Mouse (Mus musculus) heart, embryonic 16.5 days (tissue): ENCODE data around the gene Gm4779. TPM values are rescaled to one million over a fixed set of nuclear protein-coding genes. Genes with fewer than 3 reads are reported as not detected.
"Not testable (repeated sequence)": the region's sequence is repeated elsewhere in the genome, so short reads cannot be mapped to it uniquely, and the experiment has no call there.

Source experiments
- ATAC-seq: fragments of 200-750 bp; cut with Nextera tagmentation; replicated peaks from 2 replicates; pipeline ENCODE4 v1.8.0; 2017; ENCODE audit warnings: moderate number of reproducible peaks; ENCODE audit not compliant: insufficient read depth, low FRiP score; ENCODE audit errors: extremely low read depth
- H3K27ac ChIP-seq: fragments of 300-500 bp; sonication (generic); 2 replicates; pipeline ENCODE4 v1.5.1; 2014; ENCODE audit warnings: mild to moderate bottlenecking, low read length, control low read depth, moderate library complexity
- H3K27me3 ChIP-seq: fragments of 300-500 bp; sonication (generic); 2 replicates; pipeline ENCODE4 v1.6.1; 2014; ENCODE audit warnings: low read length, mixed read lengths; ENCODE audit not compliant: control insufficient read depth, insufficient read depth
- H3K36me3 ChIP-seq: fragments of 300-500 bp; sonication (generic); 2 replicates; pipeline ENCODE4 v1.6.1; 2014; ENCODE audit not compliant: control insufficient read depth, insufficient read depth
- H3K4me1 ChIP-seq: fragments of 300-500 bp; sonication (generic); 2 replicates; pipeline ENCODE4 v1.6.1; 2014; ENCODE audit warnings: low read length, mixed read lengths; ENCODE audit not compliant: control insufficient read depth, insufficient read depth
- H3K4me2 ChIP-seq: fragments of 300-500 bp; sonication (generic); 2 replicates; pipeline ENCODE4 v1.6.1; 2014; ENCODE audit warnings: low read depth, mild to moderate bottlenecking, control low read depth, low read length
- H3K4me3 ChIP-seq: fragments of 300-500 bp; sonication (generic); 2 replicates; pipeline ENCODE4 v1.5.1; 2014; ENCODE audit warnings: mild to moderate bottlenecking, control low read depth, low read length
- H3K9ac ChIP-seq: fragments of 300-500 bp; sonication (generic); 2 replicates; pipeline ENCODE4 v1.6.1; 2014; ENCODE audit warnings: low read length, control low read depth
- H3K9me3 ChIP-seq: fragments of 300-500 bp; sonication (generic); replicated peaks from 2 replicates; pipeline ENCODE4 v1.6.1; 2016; ENCODE audit warnings: low read length; ENCODE audit not compliant: control insufficient read depth
- WGBS: fragments of 180-500 bp; shearing (Covaris S2); extraction: QIAGEN DNeasy Blood & Tissue Kit; methylation state at CpG from one replicate; pipeline ENCODE4 v1.1.7; 2014; 5-methylcytosine and 5-hydroxymethylcytosine counted together
- polyA plus RNA-seq: library from polyadenylated mRNA; unstranded; fragments of >200 nt; fragmentation: Nextera tagmentation; extraction: Ambion mirVana; gene quantifications from 2 replicates; pipeline ENCODE4 v1.2.1, GENCODE M21; 2015

The Gm4779 gene
- polyA plus RNA-seq = 0.37 and 0.56 TPM in 2 replicates

DNA sequence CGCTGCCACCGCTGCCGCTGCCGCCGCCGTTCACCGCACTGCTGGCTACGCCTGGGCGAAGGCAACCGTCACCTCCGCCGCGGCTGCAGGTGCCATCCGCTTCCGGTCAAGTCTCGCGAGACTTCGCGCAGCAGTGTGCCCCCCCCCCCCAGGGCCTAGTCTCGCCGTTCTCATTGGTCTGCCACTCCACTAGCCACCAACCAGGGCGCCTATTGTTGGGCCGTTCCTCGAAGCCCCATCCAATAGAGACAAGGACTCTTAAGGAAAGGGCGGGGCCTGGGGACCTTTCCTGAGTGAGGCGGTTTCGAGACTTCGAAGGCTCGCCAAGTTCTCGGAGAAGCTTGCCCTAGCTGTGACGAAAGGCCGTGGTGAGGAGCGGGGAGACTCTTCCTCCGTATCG is at the start of gene Gm4779, which contains the start of gene 8030474K03Rik:
Gene Gm4779, minus strand, starts transcription at position 82 of the 400 bp plus-strand sequence.
Gene 8030474K03Rik, plus strand, starts transcription at position 315 of the 400 bp plus-strand sequence.
- no peak within 1 kb of the TSS for H3K9ac ChIP-seq
- H3K9me3 ChIP-seq = peaks cover 6% of the 10 kb centered on the region
- H3K4me3 ChIP-seq = no peak within 1 kb of the TSS
- no peak within 1 kb of the TSS for H3K27ac ChIP-seq
- 93% methylated on average over 35 of the region's 35 CpGs for WGBS
- no peaks in the 10 kb centered on the region for H3K27me3 ChIP-seq
- no peak for ATAC-seq
- H3K4me2 ChIP-seq = no peak within 1 kb of the TSS
- no peaks in the 10 kb centered on the region for H3K36me3 ChIP-seq
- H3K4me1 ChIP-seq = no peaks in the 10 kb centered on the region

- H3K4me2 ChIP-seq, ATAC-seq, H3K27ac ChIP-seq, H3K4me1 ChIP-seq, H3K9ac ChIP-seq, H3K9me3 ChIP-seq, H3K36me3 ChIP-seq, H3K4me3 ChIP-seq, H3K27me3 ChIP-seq: not testable (repeated sequence)
These were observed 25.8 kb upstream of the Gm4779 start for GRCm38 (mm10) chrX:101819980-101820379.

- H3K27ac ChIP-seq = no peak overlapping the region
- H3K27me3 ChIP-seq = peaks cover 4% of the 10 kb centered on the region; the same call in 1 of the 2 replicates
- no peak for ATAC-seq
- H3K9me3 ChIP-seq = no peaks in the 10 kb centered on the region
- H3K36me3 ChIP-seq = no peaks in the 10 kb centered on the region
- H3K4me2 ChIP-seq = no peak overlapping the region
- 39% methylated on average over 1 of the region's 1 CpGs for WGBS
- H3K4me3 ChIP-seq = no peak overlapping the region
- H3K4me1 ChIP-seq = no peaks in the 10 kb centered on the region
- H3K9ac ChIP-seq = no peak overlapping the region
These were observed 24.9 kb upstream of the Gm4779 start for GRCm38 (mm10) chrX:101819163-101819562.

GRCm38 (mm10) chrX:101811750-101812149 is 17.5 kb upstream of the Gm4779 start:
- 52% methylated on average over 3 of the region's 3 CpGs for WGBS
- Histone ChIP-seq H3K9ac (no peak overlapping the region), H3K27me3 (0 out of 2 replicates have a peak, but pooled peaks cover 2% of the 10 kb centered on the region), H3K36me3 (no peaks in the 10 kb centered on the region), H3K9me3 (no peaks in the 10 kb centered on the region), H3K4me3 (no peak overlapping the region), H3K4me1 (no peaks in the 10 kb centered on the region), H3K27ac (no peak overlapping the region), H3K4me2 (no peak overlapping the region)
- ATAC-seq = no peak

GRCm38 (mm10) chrX:101805512-101805911 is 11.3 kb upstream of the Gm4779 start:
- no peak overlapping the region for H3K27ac ChIP-seq
- H3K27me3 ChIP-seq = 0 out of 2 replicates have a peak, but pooled peaks cover 3% of the 10 kb centered on the region
- ATAC-seq = no peak
- 27% methylated on average over 2 of the region's 2 CpGs for WGBS
- H3K4me1 ChIP-seq = no peaks in the 10 kb centered on the region
- H3K9me3 ChIP-seq = no peaks in the 10 kb centered on the region
- no peak overlapping the region for H3K9ac ChIP-seq
- no peaks in the 10 kb centered on the region for H3K36me3 ChIP-seq
- no peak overlapping the region for H3K4me3 ChIP-seq
- H3K4me2 ChIP-seq = no peak overlapping the region

DNA sequence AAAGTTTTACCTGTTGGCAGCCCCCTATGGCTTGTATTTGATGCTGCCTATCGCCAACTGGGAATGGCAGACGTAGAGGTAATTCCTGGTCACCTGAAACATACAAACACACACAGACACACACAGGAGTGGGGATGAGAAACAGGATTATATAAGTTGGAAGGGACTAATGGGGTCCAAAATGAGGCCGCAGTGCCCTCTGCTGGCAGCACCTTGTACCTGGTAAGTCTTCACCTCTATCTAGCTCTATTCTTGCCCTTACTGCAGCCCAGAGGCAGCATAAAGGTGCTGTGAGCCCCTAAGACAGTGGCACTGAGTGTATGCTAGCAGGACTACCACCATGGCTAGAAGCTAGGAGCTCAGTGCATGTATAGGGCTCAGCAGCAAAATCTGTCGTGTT is 2.7 kb downstream of the Gm4779 start:
- Histone ChIP-seq H3K4me3 (no peak overlapping the region), H3K4me2 (no peak overlapping the region), H3K9ac (no peak overlapping the region), H3K27me3 (no peaks in the 10 kb centered on the region), H3K27ac (no peak overlapping the region), H3K4me1 (no peaks in the 10 kb centered on the region), H3K36me3 (no peaks in the 10 kb centered on the region), H3K9me3 (peaks cover 6% of the 10 kb centered on the region)
- 0 out of 2 replicates have a peak, but pooled peaks have one; percentile 18 for ATAC-seq
- WGBS = 28% methylated on average over 4 of the region's 4 CpGs

GRCm38 (mm10) chrX:101772035-101772434 is 22.2 kb downstream of the Gm4779 start:
- H3K4me1 ChIP-seq = no peaks in the 10 kb centered on the region

DNA sequence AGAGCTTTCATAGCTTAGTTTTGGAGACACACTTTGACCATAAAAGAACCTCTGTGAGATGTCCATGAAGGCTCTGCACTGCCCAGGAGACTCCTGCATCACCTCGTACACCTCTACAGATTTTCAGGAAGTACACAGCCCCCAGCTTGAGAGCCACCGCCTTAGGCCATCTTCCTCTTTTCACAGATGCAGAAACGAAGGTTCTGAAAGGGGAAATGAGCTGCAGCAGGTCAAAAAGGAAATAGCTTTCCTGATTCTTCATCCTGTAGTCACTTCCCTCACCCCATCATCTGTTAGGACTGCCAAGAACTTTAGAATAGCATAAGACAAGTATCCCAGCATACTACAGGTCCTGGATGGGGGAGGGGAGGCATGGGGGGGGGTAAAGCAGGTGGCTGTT is 23.9 kb downstream of the Gm4779 start:
- Histone ChIP-seq H3K4me1 (no peaks in the 10 kb centered on the region), H3K9me3 (no peaks in the 10 kb centered on the region), H3K27me3 (peaks cover 10% of the 10 kb centered on the region; the same call in 1 of the 2 replicates), H3K36me3 (no peaks in the 10 kb centered on the region), H3K9ac (no peak overlapping the region), H3K4me3 (no peak overlapping the region), H3K4me2 (no peak overlapping the region), H3K27ac (no peak overlapping the region)
- WGBS = 48% methylated on average over 3 of the region's 3 CpGs
- no peak for ATAC-seq

More at GRCm38 (mm10) chrX:101772035-101772434, 22.2 kb downstream of the Gm4779 start:
- H3K4me2 ChIP-seq = no peak overlapping the region
- H3K27ac ChIP-seq = no peak overlapping the region
- 31% methylated on average over 5 of the region's 5 CpGs for WGBS
- no peak for ATAC-seq
- no peaks in the 10 kb centered on the region for H3K9me3 ChIP-seq
- no peaks in the 10 kb centered on the region for H3K36me3 ChIP-seq
- H3K9ac ChIP-seq = no peak overlapping the region
- H3K27me3 ChIP-seq = peaks cover 8% of the 10 kb centered on the region; the same call in 1 of the 2 replicates
- H3K4me3 ChIP-seq = no peak overlapping the region

DNA sequence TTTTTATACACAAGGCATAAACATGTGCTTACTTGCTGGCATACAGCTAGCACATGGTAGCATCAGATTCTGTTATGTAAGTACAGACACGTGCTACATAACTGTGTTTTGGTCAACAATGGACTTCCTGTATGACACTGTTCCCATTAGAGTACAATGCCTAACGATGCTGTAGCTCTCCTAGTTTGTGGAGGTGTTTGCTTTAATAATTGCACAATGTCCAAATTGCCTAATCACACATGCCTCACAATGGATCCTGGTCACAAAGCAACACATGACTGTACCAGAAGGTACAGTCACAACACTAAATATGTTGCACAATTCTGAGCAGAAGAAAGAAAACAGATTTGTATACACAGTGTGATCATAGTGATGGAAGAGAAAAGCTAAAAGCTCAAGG is 24.7 kb downstream of the Gm4779 start:
- Histone ChIP-seq H3K36me3 (no peaks in the 10 kb centered on the region), H3K4me3 (no peak overlapping the region), H3K9me3 (no peaks in the 10 kb centered on the region), H3K9ac (no peak overlapping the region), H3K4me1 (no peaks in the 10 kb centered on the region), H3K27ac (no peak overlapping the region), H3K4me2 (no peak overlapping the region), H3K27me3 (peaks cover 10% of the 10 kb centered on the region; the same call in 1 of the 2 replicates)
- WGBS = 55% methylated on average over 2 of the region's 2 CpGs
- no peak for ATAC-seq
